ENCODE assay signal across 30 mouse cellular contexts in genomic region chr19:4090446-4090845, GRCm38 (mm10). TPM values are rescaled to one million over a fixed set of nuclear protein-coding genes. Genes with fewer than 3 reads are reported as not detected.
DNase-seq lines count a peak whose midpoint lies in the region; ATAC-seq and TF ChIP-seq lines count a peak whose summit lies in the region.
"Had no signal": no experiment of that assay in that cellular context is flagged by ENCODE, and none has a peak within 500 bp of the region (broad histone marks: within the 10 kb centered on the region; RNA-seq: fewer than 3 reads in every experiment).

No protein-coding gene starts in this region.

- intact Hi-C loops in gastrocnemius, adult 2 months (cut with DNase I): no loop called here

- DNase-seq in liver: no peak
- DNase-seq in 3T3-L1 (ENCODE audit: low read depth, low spot score): peak; percentile 60
- DNase-seq in gastrocnemius, adult 2 months: no peak
- no peak for DNase-seq in stomach, postnatal 0 days (ENCODE audit: low spot score)
- DNase-seq: adrenal gland, adult 2 months; adrenal gland, postnatal 14 days; cerebellum, adult 11 months; cerebellum, adult 8-10 months; cerebellum, postnatal 14 days; gastrocnemius, postnatal 14 days; heart, adult 18-20 months; heart, postnatal 10 days; heart, postnatal 36 days; kidney, adult 11 months had no signal

- no peak for TF ChIP-seq CTCF in C2C12 (IDR thresholded peaks at IDR 0.05; ENCODE audit: control insufficient read depth, insufficient read depth, insufficient read length)
- TF ChIP-seq CTCF in gastrocnemius, adult 2 months (IDR thresholded peaks at IDR 0.05): no peak
- TF ChIP-seq CTCF in stomach, postnatal 0 days (IDR thresholded peaks at IDR 0.05; ENCODE audit: low read depth): no peak

- H3K79me3 ChIP-seq in C2C12 (ENCODE audit: low read depth): no peaks in the 10 kb centered on the region

- no peak for TF ChIP-seq EP300 in stomach, postnatal 0 days (optimal IDR thresholded peaks at IDR 0.05)

- TF ChIP-seq POLR2A in myocyte (IDR thresholded peaks at IDR 0.05; ENCODE audit: insufficient read length, low read depth): no peak

- H3K4me3 ChIP-seq in liver, embryonic 12.5 days: no peak overlapping the region
- no peak overlapping the region for H3K4me3 ChIP-seq in C2C12 (ENCODE audit: insufficient read depth, poor library complexity, severe bottlenecking)
- H3K4me3 ChIP-seq in myocyte: no peak overlapping the region
- no peak overlapping the region for H3K4me3 ChIP-seq in gastrocnemius, adult 2 months
- H3K4me3 ChIP-seq in stomach, postnatal 0 days (ENCODE audit: low read depth, low read length): no peak overlapping the region
- H3K4me3 ChIP-seq: forebrain, embryonic 10.5 days; forebrain, embryonic 15.5 days; heart, embryonic 12.5 days; heart, embryonic 15.5 days; hindbrain, embryonic 10.5 days; hindbrain, embryonic 13.5 days; intestine, embryonic 15.5 days had no signal

- H3ac ChIP-seq in C2C12 (ENCODE audit: control insufficient read depth, insufficient read length, low read depth) (no peak overlapping the region), myocyte (ENCODE audit: control insufficient read depth, insufficient read length) (no peak overlapping the region)

- 69% methylated on average over 3 of the region's 3 CpGs for WGBS in liver, embryonic 12.5 days (ENCODE audit: insufficient replicate concordance)
- 82% methylated on average over 3 of the region's 3 CpGs for WGBS in stomach, postnatal 0 days

- no peaks in the 10 kb centered on the region for H3K36me3 ChIP-seq in liver, embryonic 12.5 days
- H3K36me3 ChIP-seq in C2C12 (ENCODE audit: control insufficient read depth, insufficient read depth) (no peaks in the 10 kb centered on the region), myocyte (ENCODE audit: control insufficient read depth, insufficient read depth) (no peaks in the 10 kb centered on the region)
- H3K36me3 ChIP-seq in stomach, postnatal 0 days (ENCODE audit: control insufficient read depth, insufficient read depth, low read length): no peaks in the 10 kb centered on the region
- H3K36me3 ChIP-seq: forebrain, embryonic 10.5 days; forebrain, embryonic 15.5 days; heart, embryonic 12.5 days; heart, embryonic 15.5 days; hindbrain, embryonic 10.5 days; hindbrain, embryonic 13.5 days; intestine, embryonic 15.5 days had no signal

- no peak overlapping the region for H3K4me2 ChIP-seq in liver, embryonic 12.5 days
- H3K4me2 ChIP-seq in myocyte (ENCODE audit: low read depth): peak overlapping the region; percentile 57
- no peak overlapping the region for H3K4me2 ChIP-seq in stomach, postnatal 0 days (replicated peaks; ENCODE audit: low read depth)
- H3K4me2 ChIP-seq: forebrain, embryonic 15.5 days; heart, embryonic 12.5 days; heart, embryonic 15.5 days; hindbrain, embryonic 13.5 days; intestine, embryonic 15.5 days had no signal

- 0 out of 2 replicates have a peak, but pooled peaks have one; percentile 30 for ATAC-seq in liver, embryonic 12.5 days
- ATAC-seq in stomach, postnatal 0 days (ENCODE audit: low FRiP score, low TSS enrichment): no peak
- ATAC-seq: forebrain, embryonic 15.5 days; hindbrain, embryonic 16.5 days; intestine, embryonic 15.5 days; Patski had no signal

- H3K4me1 ChIP-seq in liver, embryonic 12.5 days: peaks cover 18% of the 10 kb centered on the region
- no peaks in the 10 kb centered on the region for H3K4me1 ChIP-seq in stomach, postnatal 0 days (replicated peaks; ENCODE audit: control insufficient read depth, insufficient read depth)
- H3K4me1 ChIP-seq: forebrain, embryonic 10.5 days; forebrain, embryonic 15.5 days; heart, embryonic 12.5 days; hindbrain, embryonic 10.5 days; hindbrain, embryonic 13.5 days; intestine, embryonic 15.5 days had no signal

- peaks cover 44% of the 10 kb centered on the region for H3K27me3 ChIP-seq in liver, embryonic 12.5 days (replicated peaks)
- H3K27me3 ChIP-seq in C2C12 (ENCODE audit: control insufficient read depth, insufficient read depth, insufficient read length): no peaks in the 10 kb centered on the region
- H3K27me3 ChIP-seq in myocyte (ENCODE audit: control insufficient read depth, insufficient read depth, insufficient read length): no peaks in the 10 kb centered on the region
- no peaks in the 10 kb centered on the region for H3K27me3 ChIP-seq in stomach, postnatal 0 days (ENCODE audit: control insufficient read depth, insufficient read depth, low read length)
- H3K27me3 ChIP-seq: forebrain, embryonic 15.5 days; intestine, embryonic 15.5 days had no signal

- H3K9me3 ChIP-seq in liver, embryonic 12.5 days (replicated peaks): no peaks in the 10 kb centered on the region
- H3K9me3 ChIP-seq in stomach, postnatal 0 days (ENCODE audit: control insufficient read depth, low read length): no peaks in the 10 kb centered on the region
- H3K9me3 ChIP-seq: forebrain, embryonic 10.5 days; forebrain, embryonic 15.5 days; heart, embryonic 12.5 days; heart, embryonic 15.5 days; hindbrain, embryonic 10.5 days; hindbrain, embryonic 13.5 days; intestine, embryonic 15.5 days had no signal

- H3K79me2 ChIP-seq in C2C12 (ENCODE audit: control insufficient read depth, insufficient read depth) (no peaks in the 10 kb centered on the region), myocyte (ENCODE audit: control insufficient read depth, insufficient read depth) (no peaks in the 10 kb centered on the region)

- H3K9ac ChIP-seq in liver, embryonic 12.5 days: no peak overlapping the region
- H3K9ac ChIP-seq in stomach, postnatal 0 days (ENCODE audit: low read length): no peak overlapping the region
- H3K9ac ChIP-seq: forebrain, embryonic 15.5 days; heart, embryonic 12.5 days; heart, embryonic 15.5 days; hindbrain, embryonic 13.5 days; intestine, embryonic 15.5 days had no signal

- no peak overlapping the region for H3K27ac ChIP-seq in liver, embryonic 12.5 days
- H3K27ac ChIP-seq in gastrocnemius, adult 2 months: no peak overlapping the region
- H3K27ac ChIP-seq in stomach, postnatal 0 days (replicated peaks): no peak overlapping the region
- H3K27ac ChIP-seq: forebrain, embryonic 10.5 days; forebrain, embryonic 15.5 days; heart, embryonic 15.5 days; hindbrain, embryonic 10.5 days; hindbrain, embryonic 13.5 days; intestine, embryonic 15.5 days had no signal

TF ChIP-seq in C2C12, 6 proteins besides CTCF, POLR2A, EP300 and RAD21:
- TF ChIP-seq CEBPB (IDR thresholded peaks at IDR 0.05; ENCODE audit: low read depth) (no peak), MYOD1 (IDR thresholded peaks at IDR 0.05; ENCODE audit: control insufficient read depth, insufficient read length, low read depth) (peak; percentile 75), FOSL1 (IDR thresholded peaks at IDR 0.05; ENCODE audit: insufficient read depth, low read length, poor library complexity, severe bottlenecking) (peak; percentile 5), USF1 (IDR thresholded peaks at IDR 0.05; ENCODE audit: low read depth) (no peak), MAX (IDR thresholded peaks at IDR 0.05) (peak; percentile 88), MYOG (IDR thresholded peaks at IDR 0.05; ENCODE audit: control insufficient read depth, extremely low read depth, insufficient read length) (no peak)

TF ChIP-seq in myocyte, 11 proteins besides CTCF, POLR2A, EP300 and RAD21:
- TF ChIP-seq TCF12 (IDR thresholded peaks at IDR 0.05; ENCODE audit: insufficient read depth, poor library complexity, severe bottlenecking) (no peak), TCF3 (IDR thresholded peaks at IDR 0.05; ENCODE audit: insufficient read length, low read depth) (peak; percentile 26), MYOD1 (IDR thresholded peaks at IDR 0.05; ENCODE audit: control insufficient read depth in 1 of 3, insufficient read length in 2 of 3, low read depth in 2 of 3) (peak in 2 of 3 experiments; percentile 67 to 80), MYOG (IDR thresholded peaks at IDR 0.05; ENCODE audit: control insufficient read depth in 1 of 3, insufficient read depth in 1 of 3, insufficient read length in 2 of 3, low read depth in 2 of 3) (peak in 2 of 3 experiments; percentile 18 to 43)

RNA-seq across cellular contexts. Expression of gene Cdk2ap2, which starts 6.5 kb away (rescaled TPM):
- 93.2 and 101 TPM in 2 replicates for polyA plus RNA-seq in liver, embryonic 12.5 days (2016; fragmentation: Nextera tagmentation; extraction: Ambion mirVana)
- 134 TPM for polyA plus RNA-seq in C2C12 (2012; fragmentation: generic; extraction: Trizol)
- 148 TPM for polyA plus RNA-seq in myocyte (2012; fragmentation: generic; extraction: Trizol)
- 10 to 100 TPM; 17.9 to 22.4 TPM for total RNA-seq in gastrocnemius, adult 2 months (2021)
- 129 and 134 TPM in 2 replicates for polyA plus RNA-seq in stomach, postnatal 0 days (2015; fragmentation: Nextera tagmentation; extraction: Ambion mirVana)

RNA-seq across cellular contexts. Expression of gene Cabp2, which starts 9.1 kb away (rescaled TPM):
- 0.37 and 0.53 TPM in 2 replicates for polyA plus RNA-seq in liver, embryonic 12.5 days (2016; fragmentation: Nextera tagmentation; extraction: Ambion mirVana)
- polyA plus RNA-seq in C2C12 (2012; fragmentation: generic; extraction: Trizol) (not detected), myocyte (2012; fragmentation: generic; extraction: Trizol) (not detected)
- not detected for total RNA-seq in gastrocnemius, adult 2 months (2021)
- polyA plus RNA-seq in stomach, postnatal 0 days (2015; fragmentation: Nextera tagmentation; extraction: Ambion mirVana): not detected in 2 replicates
- total RNA-seq: adrenal gland, adult 2 months; adrenal gland, postnatal 14 days; ES-E14; gastrocnemius, postnatal 14 days; gastrocnemius, postnatal 4 days; heart, adult 18-20 months; heart, postnatal 10 days; heart, postnatal 36 days had no signal
- polyA plus RNA-seq: adrenal gland, adult 2 months; embryonic facial prominence, embryonic 11.5 days; embryonic facial prominence, embryonic 14.5 days; forebrain, embryonic 10.5 days; forebrain, embryonic 15.5 days; heart, embryonic 12.5 days; heart, embryonic 15.5 days; hindbrain, embryonic 10.5 days; hindbrain, embryonic 13.5 days; hindbrain, embryonic 16.5 days; Patski had no signal

RNA-seq across cellular contexts. Expression of gene Pitpnm1, which starts 9.4 kb away (rescaled TPM):
- polyA plus RNA-seq in liver, embryonic 12.5 days (2016; fragmentation: Nextera tagmentation; extraction: Ambion mirVana): 4.8 and 5.0 TPM in 2 replicates
- polyA plus RNA-seq in C2C12 (2012; fragmentation: generic; extraction: Trizol): 43.1 TPM
- polyA plus RNA-seq in myocyte (2012; fragmentation: generic; extraction: Trizol): 42.3 TPM
- total RNA-seq in gastrocnemius, adult 2 months (2021): 1 to 10 TPM; 2.3 to 2.5 TPM
- polyA plus RNA-seq in stomach, postnatal 0 days (2015; fragmentation: Nextera tagmentation; extraction: Ambion mirVana): 8.3 and 11.2 TPM in 2 replicates

RNA-seq across cellular contexts. Expression of gene Gstp3, which starts 31.1 kb away (rescaled TPM):
- 15.0 and 18.5 TPM in 2 replicates for polyA plus RNA-seq in liver, embryonic 12.5 days (2016; fragmentation: Nextera tagmentation; extraction: Ambion mirVana)
- polyA plus RNA-seq in C2C12 (2012; fragmentation: generic; extraction: Trizol) (0.09 TPM), myocyte (2012; fragmentation: generic; extraction: Trizol) (0.25 TPM)
- not detected for total RNA-seq in gastrocnemius, adult 2 months (2021)
- 7.1 and 9.7 TPM in 2 replicates for polyA plus RNA-seq in stomach, postnatal 0 days (2015; fragmentation: Nextera tagmentation; extraction: Ambion mirVana)
- total RNA-seq: gastrocnemius, postnatal 14 days; heart, adult 18-20 months; heart, postnatal 10 days; heart, postnatal 36 days had no signal
- polyA plus RNA-seq: embryonic facial prominence, embryonic 11.5 days; forebrain, embryonic 10.5 days; forebrain, embryonic 15.5 days; hindbrain, embryonic 10.5 days; hindbrain, embryonic 13.5 days; hindbrain, embryonic 16.5 days; Patski had no signal

RNA-seq across cellular contexts. Expression of gene Aip, which starts 35.2 kb away (rescaled TPM):
- polyA plus RNA-seq in liver, embryonic 12.5 days (2016; fragmentation: Nextera tagmentation; extraction: Ambion mirVana): 42.0 and 43.6 TPM in 2 replicates
- polyA plus RNA-seq in C2C12 (2012; fragmentation: generic; extraction: Trizol): 208 TPM
- polyA plus RNA-seq in myocyte (2012; fragmentation: generic; extraction: Trizol): 250 TPM
- 10 to 100 TPM; 69.9 to 71.8 TPM for total RNA-seq in gastrocnemius, adult 2 months (2021)
- polyA plus RNA-seq in stomach, postnatal 0 days (2015; fragmentation: Nextera tagmentation; extraction: Ambion mirVana): 47.0 and 48.0 TPM in 2 replicates
